Mouse (Mus musculus) embryonic fibroblast, embryonic 13.5 days (primary cell): ENCODE measurements around the gene Cutc.

Experiments
- CTCF ChIP-seq: IDR thresholded peaks from 2 replicates; pipeline ENCODE4 v1.5.1; 2011; ENCODE audit warnings: mild to moderate bottlenecking, control low read depth, low read length, moderate library complexity, borderline replicate concordance; ENCODE audit not compliant: insufficient read depth
- POLR2A ChIP-seq: IDR thresholded peaks from 2 replicates; pipeline ENCODE4 v1.6.1; 2011; ENCODE audit warnings: low read depth, mild to moderate bottlenecking, control low read depth, low read length, moderate library complexity

- no peak for TF ChIP-seq CTCF
- TF ChIP-seq POLR2A, result no peak
These were observed 18.7 kb downstream of the Cutc start for GRCm38 (mm10) chr19:43771499-43771969.
